Mouse (Mus musculus): ENCODE measurements around the gene Krt90. TPM values are rescaled to one million over a fixed set of nuclear protein-coding genes. Genes with fewer than 3 reads are reported as not detected.

Gene Krt90
- polyA plus RNA-seq, 1 experiment from 2014 or later = 0.31 TPM

GRCm38 (mm10) chr15:101506896-101507758, 55.6 kb downstream of the Krt90 start:
- Histone ChIP-seq H3K4me1 (no peaks in the 10 kb centered on the region), H3K4me3 (no peak overlapping the region), H3K9ac (replicated peaks) (no peak overlapping the region), H3K27ac (replicated peaks) (no peak overlapping the region), H3K9me3 (no peaks in the 10 kb centered on the region), H3K27me3 (no peaks in the 10 kb centered on the region), H3K36me3 (no peaks in the 10 kb centered on the region), H3K4me2 (replicated peaks) (no peak overlapping the region)
- no peak for ATAC-seq (ENCODE audit: low FRiP score, low read depth)
- 61% methylated on average over 14 of the region's 14 CpGs for WGBS

Small RNAs within 50 kb of the gene (microRNA-seq; reads per million reads assigned to microRNA genes)
- gene Gm44393 (not detected), gene Gm44460 (not detected)

Other genes with a start within 250 kb of the Krt90 start
- 0.14 and 0.18 TPM in 2 replicates for gene Krt80, start 192.8 kb downstream of the Krt90 start, polyA plus RNA-seq (2016; fragmentation: Nextera tagmentation; extraction: Ambion mirVana)
- 5.8 and 6.3 TPM in 2 replicates for gene Krt7, start 151.9 kb downstream of the Krt90 start, polyA plus RNA-seq (2016; fragmentation: Nextera tagmentation; extraction: Ambion mirVana)
- gene Krt87, start 124.1 kb downstream of the Krt90 start, polyA plus RNA-seq (2016; fragmentation: Nextera tagmentation; extraction: Ambion mirVana) = 0.15 and 0.22 TPM in 2 replicates
- gene Krt88, start 115.2 kb downstream of the Krt90 start, polyA plus RNA-seq (2016; fragmentation: Nextera tagmentation; extraction: Ambion mirVana) = not detected in 2 replicates
- gene Krt81, start 99.2 kb downstream of the Krt90 start, polyA plus RNA-seq (2016; fragmentation: Nextera tagmentation; extraction: Ambion mirVana) = not detected in 2 replicates
- gene Krt86, start 89.5 kb downstream of the Krt90 start, polyA plus RNA-seq (2016; fragmentation: Nextera tagmentation; extraction: Ambion mirVana) = not detected in 2 replicates
- gene Krt83, start 71.4 kb downstream of the Krt90 start, polyA plus RNA-seq (2016; fragmentation: Nextera tagmentation; extraction: Ambion mirVana) = not detected in 2 replicates
- not detected in 2 replicates for gene Gm49425, start 45.7 kb downstream of the Krt90 start, polyA plus RNA-seq (2016; fragmentation: Nextera tagmentation; extraction: Ambion mirVana)
- not detected in 2 replicates for gene Krt84, start 30.1 kb downstream of the Krt90 start, polyA plus RNA-seq (2016; fragmentation: Nextera tagmentation; extraction: Ambion mirVana)
- gene Krt82, start 12.3 kb downstream of the Krt90 start, polyA plus RNA-seq (2016; fragmentation: Nextera tagmentation; extraction: Ambion mirVana) = not detected in 2 replicates
- not detected in 2 replicates for gene Krt75, start 11.0 kb upstream of the Krt90 start, polyA plus RNA-seq (2016; fragmentation: Nextera tagmentation; extraction: Ambion mirVana)
- not detected in 2 replicates for gene Gm5414, start 65.2 kb upstream of the Krt90 start, polyA plus RNA-seq (2016; fragmentation: Nextera tagmentation; extraction: Ambion mirVana)
- gene Gm5478, start 84.4 kb upstream of the Krt90 start, polyA plus RNA-seq (2016; fragmentation: Nextera tagmentation; extraction: Ambion mirVana) = not detected in 2 replicates
- not detected in 2 replicates for gene Krt6b, start 117.3 kb upstream of the Krt90 start, polyA plus RNA-seq (2016; fragmentation: Nextera tagmentation; extraction: Ambion mirVana)
- gene Krt6a, start 131.4 kb upstream of the Krt90 start, polyA plus RNA-seq (2016; fragmentation: Nextera tagmentation; extraction: Ambion mirVana) = not detected in 2 replicates
- 5.3 and 7.9 TPM in 2 replicates for gene Krt5, start 149.9 kb upstream of the Krt90 start, polyA plus RNA-seq (2016; fragmentation: Nextera tagmentation; extraction: Ambion mirVana)
- not detected in 2 replicates for gene Krt71, start 180.2 kb upstream of the Krt90 start, polyA plus RNA-seq (2016; fragmentation: Nextera tagmentation; extraction: Ambion mirVana)
- not detected in 2 replicates for gene Krt72, start 223.5 kb upstream of the Krt90 start, polyA plus RNA-seq (2016; fragmentation: Nextera tagmentation; extraction: Ambion mirVana)
- gene Krt73, start 239.4 kb upstream of the Krt90 start, polyA plus RNA-seq (2016; fragmentation: Nextera tagmentation; extraction: Ambion mirVana) = 0.34 TPM in 2 replicates

Measured in midbrain, embryonic 12.5 days (tissue).